Mouse (Mus musculus) spleen, embryonic (tissue): ENCODE data around the gene Best3.

Experiments
- CTCF ChIA-PET: fragments of 350-600 bp; sonication (Branson Sonifier 250); formaldehyde crosslinking; loops from one replicate; lab custom pipeline; 2022; lab: Charles Lee

Gene Best3

GRCm38 (mm10) chr10:116977858-116978257 lies 8.3 kb upstream of the Best3 start:
- CTCF ChIA-PET: no interaction called here

GRCm38 (mm10) chr10:116978841-116979240 lies 7.3 kb upstream of the Best3 start:
- CTCF ChIA-PET: no interaction called here

- CTCF ChIA-PET: no interaction called here
Measured at GRCm38 (mm10) chr10:116980273-116980672, 5.8 kb upstream of the Best3 start.

- CTCF ChIA-PET: no interaction called here
Measured at GRCm38 (mm10) chr10:116980888-116981287, 5.2 kb upstream of the Best3 start.

- CTCF ChIA-PET: no interaction called here
Measured at GRCm38 (mm10) chr10:116982526-116982925, 3.6 kb upstream of the Best3 start.

GRCm38 (mm10) chr10:116984836-116985235 lies 1.3 kb upstream of the Best3 start:
- CTCF ChIA-PET: no interaction called here

- CTCF ChIA-PET: no interaction called here
Measured at GRCm38 (mm10) chr10:116993971-116994370, 7.9 kb downstream of the Best3 start.

GRCm38 (mm10) chr10:116995162-116995561 lies 9.0 kb downstream of the Best3 start:
- CTCF ChIA-PET: no interaction called here

- CTCF ChIA-PET: no interaction called here
Measured at GRCm38 (mm10) chr10:116995584-116996235, 9.6 kb downstream of the Best3 start.

GRCm38 (mm10) chr10:116996236-116996600 lies 10.1 kb downstream of the Best3 start:
- CTCF ChIA-PET: no interaction called here

- CTCF ChIA-PET: no interaction called here
Measured at GRCm38 (mm10) chr10:116998716-116999455, 12.8 kb downstream of the Best3 start.

- CTCF ChIA-PET: interaction anchor here (0.6 kb wide), 1 partner anchor 371 kb away, joined by 3 read pairs; no protein-coding TSS in a partner anchor
Measured at GRCm38 (mm10) chr10:117000975-117001374, 14.9 kb downstream of the Best3 start.

GRCm38 (mm10) chr10:117004695-117005094 lies 18.6 kb downstream of the Best3 start:
- CTCF ChIA-PET: no interaction called here

- CTCF ChIA-PET: interaction anchor here (0.6 kb wide), 1 partner anchor 810 kb away, joined by 3 read pairs; no protein-coding TSS in a partner anchor
Measured at GRCm38 (mm10) chr10:117005707-117006464, 19.8 kb downstream of the Best3 start.

- CTCF ChIA-PET: no interaction called here
Measured at GRCm38 (mm10) chr10:117009691-117010090, 23.6 kb downstream of the Best3 start.

GRCm38 (mm10) chr10:117011047-117011446 lies 24.9 kb downstream of the Best3 start:
- CTCF ChIA-PET: no interaction called here

- CTCF ChIA-PET: no interaction called here
Measured at GRCm38 (mm10) chr10:117013689-117014390, 27.7 kb downstream of the Best3 start.

GRCm38 (mm10) chr10:117014565-117014964 lies 28.5 kb downstream of the Best3 start:
- CTCF ChIA-PET: no interaction called here

GRCm38 (mm10) chr10:117018281-117018840 lies 32.2 kb downstream of the Best3 start:
- CTCF ChIA-PET: no interaction called here

GRCm38 (mm10) chr10:117021020-117021754 lies 35.1 kb downstream of the Best3 start:
- CTCF ChIA-PET: no interaction called here

GRCm38 (mm10) chr10:117023693-117024092 lies 37.6 kb downstream of the Best3 start:
- CTCF ChIA-PET: no interaction called here
